Mouse (Mus musculus) midbrain, embryonic 14.5 days (tissue): ENCODE results near the gene Srrt. TPM values are rescaled to one million over a fixed set of nuclear protein-coding genes. Genes with fewer than 3 reads are reported as not detected.

ENCODE experiments used
- ATAC-seq: fragments of 200-750 bp; cut with Nextera tagmentation; 2 replicates; pipeline ENCODE4 v1.8.0; 2017; ENCODE audit warnings: moderate number of reproducible peaks, moderate library complexity; ENCODE audit not compliant: low FRiP score, low TSS enrichment
- DNase-seq: peaks from one replicate; pipeline ENCODE4 v3.0.0-alpha.2; 2015
- H3K27ac ChIP-seq: fragments of 300-500 bp; sonication (generic); replicated peaks from 2 replicates; pipeline ENCODE4 v1.5.1; 2014; ENCODE audit warnings: mild to moderate bottlenecking, low read depth, low read length, moderate library complexity
- H3K27me3 ChIP-seq: fragments of 300-500 bp; sonication (generic); 2 replicates; pipeline ENCODE4 v1.6.1; 2014; ENCODE audit warnings: low read length, control low read depth, mixed read lengths; ENCODE audit not compliant: control insufficient read depth, insufficient read depth
- H3K36me3 ChIP-seq: fragments of 300-500 bp; sonication (generic); 2 replicates; pipeline ENCODE4 v1.6.1; 2014; ENCODE audit warnings: low read length, control low read depth; ENCODE audit not compliant: control insufficient read depth, insufficient read depth
- H3K4me1 ChIP-seq: fragments of 300-500 bp; sonication (generic); 2 replicates; pipeline ENCODE4 v1.6.1; 2014; ENCODE audit warnings: mild to moderate bottlenecking, antibody characterized with exemption, low read length, control low read depth; ENCODE audit not compliant: control insufficient read depth, insufficient read depth
- H3K4me2 ChIP-seq: fragments of 300-500 bp; sonication (generic); 2 replicates; pipeline ENCODE4 v1.6.1; 2014; ENCODE audit warnings: mild to moderate bottlenecking, low read length, moderate library complexity
- H3K4me3 ChIP-seq: fragments of 300-500 bp; sonication (generic); replicated peaks from 2 replicates; pipeline ENCODE4 v1.5.1; 2014; ENCODE audit warnings: low read depth, low read length
- H3K9ac ChIP-seq: fragments of 300-500 bp; sonication (generic); replicated peaks from 2 replicates; pipeline ENCODE4 v1.6.1; 2014; ENCODE audit warnings: mild to moderate bottlenecking, low read length, moderate library complexity
- H3K9me3 ChIP-seq: fragments of 300-500 bp; sonication (generic); 2 replicates; pipeline ENCODE4 v1.6.1; 2016; ENCODE audit warnings: low read length, control low read depth, mixed read lengths; ENCODE audit not compliant: control insufficient read depth
- WGBS: fragments of 180-500 bp; shearing (Covaris S2); extraction: QIAGEN DNeasy Blood & Tissue Kit; methylation state at CpG from one replicate; pipeline ENCODE4 v1.1.7; 2014; 5-methylcytosine and 5-hydroxymethylcytosine counted together
- polyA plus RNA-seq: library from polyadenylated mRNA; unstranded; fragments of >200 nt; fragmentation: Nextera tagmentation; extraction: Ambion mirVana; gene quantifications from 2 replicates; pipeline ENCODE4 v1.2.1, GENCODE M21; 2014

Srrt gene
- polyA plus RNA-seq, 1 experiment from 2014 or later = 95.9 TPM

GRCm38 (mm10) chr5:137348482-137349383 lies 41.3 kb upstream of the Srrt start:
- no peak for ATAC-seq
- Histone ChIP-seq H3K9me3 (no peaks in the 10 kb centered on the region), H3K36me3 (no peaks in the 10 kb centered on the region), H3K9ac (peak overlapping the region; percentile 60), H3K27ac (no peak overlapping the region), H3K4me1 (peaks cover 29% of the 10 kb centered on the region), H3K4me2 (peak overlapping the region; percentile 90), H3K4me3 (peak overlapping the region; percentile 55), H3K27me3 (peaks cover 8% of the 10 kb centered on the region; the same call in 1 of the 2 replicates)
- peak; percentile 23 for DNase-seq
- under 1% methylated on average over 33 of the region's 33 CpGs for WGBS

- no peak overlapping the region for H3K4me3 ChIP-seq
- no peak overlapping the region for H3K27ac ChIP-seq
- ATAC-seq = no peak
- no peaks in the 10 kb centered on the region for H3K9me3 ChIP-seq
- H3K4me2 ChIP-seq = no peak overlapping the region
- peaks cover 29% of the 10 kb centered on the region for H3K4me1 ChIP-seq
- no peak overlapping the region for H3K9ac ChIP-seq
- no peak for DNase-seq
- H3K36me3 ChIP-seq = no peaks in the 10 kb centered on the region
- WGBS = 21% methylated on average over 7 of the region's 7 CpGs
- H3K27me3 ChIP-seq = peaks cover 8% of the 10 kb centered on the region; the same call in 1 of the 2 replicates
Measured at GRCm38 (mm10) chr5:137347856-137348255, 40.4 kb upstream of the Srrt start.

GRCm38 (mm10) chr5:137346983-137347382 lies 39.5 kb upstream of the Srrt start:
- H3K27ac ChIP-seq = no peak overlapping the region
- DNase-seq (no peak), ATAC-seq (no peak)
- peaks cover 8% of the 10 kb centered on the region; the same call in 1 of the 2 replicates for H3K27me3 ChIP-seq
- peaks cover 26% of the 10 kb centered on the region for H3K4me1 ChIP-seq
- no peak overlapping the region for H3K9ac ChIP-seq
- no peaks in the 10 kb centered on the region for H3K36me3 ChIP-seq
- H3K4me3 ChIP-seq = no peak overlapping the region
- 88% methylated on average over 4 of the region's 4 CpGs for WGBS
- H3K9me3 ChIP-seq = no peaks in the 10 kb centered on the region
- H3K4me2 ChIP-seq = no peak overlapping the region

- WGBS = 89% methylated on average over 1 of the region's 1 CpGs
Measured at GRCm38 (mm10) chr5:137346388-137346787, 38.9 kb upstream of the Srrt start.

GRCm38 (mm10) chr5:137345821-137346220 lies 38.3 kb upstream of the Srrt start:
- Histone ChIP-seq H3K9ac (no peak overlapping the region), H3K4me3 (no peak overlapping the region), H3K27ac (no peak overlapping the region), H3K27me3 (peaks cover 8% of the 10 kb centered on the region; the same call in 1 of the 2 replicates), H3K9me3 (no peaks in the 10 kb centered on the region), H3K4me2 (no peak overlapping the region), H3K4me1 (peaks cover 20% of the 10 kb centered on the region), H3K36me3 (no peaks in the 10 kb centered on the region)
- DNase-seq (peak; percentile 9), ATAC-seq (no peak)
- whole genome bisulfite sequencing = 25% methylated on average over 9 of the region's 9 CpGs

More at GRCm38 (mm10) chr5:137346388-137346787, 38.9 kb upstream of the Srrt start:
- H3K27ac ChIP-seq = no peak overlapping the region
- H3K4me2 ChIP-seq = no peak overlapping the region
- no peaks in the 10 kb centered on the region for H3K36me3 ChIP-seq
- ATAC-seq (no peak), DNase-seq (no peak)
- no peak overlapping the region for H3K4me3 ChIP-seq
- no peak overlapping the region for H3K9ac ChIP-seq
- H3K27me3 ChIP-seq = peaks cover 8% of the 10 kb centered on the region; the same call in 1 of the 2 replicates
- peaks cover 20% of the 10 kb centered on the region for H3K4me1 ChIP-seq
- no peaks in the 10 kb centered on the region for H3K9me3 ChIP-seq

GRCm38 (mm10) chr5:137343869-137344268 lies 36.4 kb upstream of the Srrt start:
- no peak for ATAC-seq
- no peak for DNase-seq
- Histone ChIP-seq H3K27ac (no peak overlapping the region), H3K9ac (no peak overlapping the region), H3K36me3 (no peaks in the 10 kb centered on the region), H3K4me3 (no peak overlapping the region), H3K9me3 (no peaks in the 10 kb centered on the region), H3K4me2 (no peak overlapping the region), H3K4me1 (peaks cover 17% of the 10 kb centered on the region), H3K27me3 (no peaks in the 10 kb centered on the region)

- ATAC-seq (no peak), DNase-seq (no peak)
- H3K4me1 ChIP-seq = peaks cover 15% of the 10 kb centered on the region
- no peaks in the 10 kb centered on the region for H3K9me3 ChIP-seq
- H3K27me3 ChIP-seq = no peaks in the 10 kb centered on the region
- no peak overlapping the region for H3K27ac ChIP-seq
- no peak overlapping the region for H3K9ac ChIP-seq
- WGBS = 96% methylated on average over 5 of the region's 5 CpGs
- H3K36me3 ChIP-seq = no peaks in the 10 kb centered on the region
- H3K4me3 ChIP-seq = no peak overlapping the region
- H3K4me2 ChIP-seq = no peak overlapping the region
Measured at GRCm38 (mm10) chr5:137343412-137343811, 35.9 kb upstream of the Srrt start.

GRCm38 (mm10) chr5:137342407-137343012 lies 35.0 kb upstream of the Srrt start:
- H3K27me3 ChIP-seq = no peaks in the 10 kb centered on the region
- no peak overlapping the region for H3K27ac ChIP-seq
- no peak for ATAC-seq
- H3K9me3 ChIP-seq = no peaks in the 10 kb centered on the region
- DNase-seq = no peak
- 89% methylated on average over 7 of the region's 7 CpGs for WGBS
- peaks cover 12% of the 10 kb centered on the region for H3K4me1 ChIP-seq
- H3K36me3 ChIP-seq = no peaks in the 10 kb centered on the region
- H3K4me3 ChIP-seq = no peak overlapping the region
- no peak overlapping the region for H3K4me2 ChIP-seq
- no peak overlapping the region for H3K9ac ChIP-seq
